Mouse (Mus musculus) kidney, adult 2 months (tissue): ENCODE measurements around the gene Galnt18.

Source experiments
- CTCF ChIP-seq: fragments of 200-500 bp; conservative IDR thresholded peaks from 2 replicates; pipeline ENCODE4 v1.5.1; 2011; ENCODE audit warnings: low read depth, mild to moderate bottlenecking, control low read depth, low read length, moderate library complexity, mixed read lengths; ENCODE audit not compliant: insufficient read depth, insufficient read length
- POLR2A ChIP-seq: fragments of 200-500 bp; IDR thresholded peaks from one replicate; pipeline ENCODE4 v1.6.1; 2011; ENCODE audit warnings: low read depth, low read length, control low read depth

- TF ChIP-seq CTCF (no peak), POLR2A (no peak)
Observed at GRCm38 (mm10) chr7:111466720-111467119, 313.1 kb downstream of the Galnt18 start.
